Mouse (Mus musculus) left cerebral cortex, adult 18-20 months (tissue): ENCODE data around the gene Atp6v1g2. TPM values are rescaled to one million over a fixed set of nuclear protein-coding genes. Genes with fewer than 3 reads are reported as not detected.
A peak's percentile ranks its signal among the peaks of the same experiment; 100 is the strongest.
"Not testable (repeated sequence)": the region's sequence is repeated elsewhere in the genome, so short reads cannot be mapped to it uniquely, and the experiment has no call there.

Experiments
- DNase-seq, 2 experiments: peaks; one replicate each; pipeline ENCODE4 v3.0.0; 2021 to 2022; ENCODE audit warnings: low spot score in 2 of 2, mixed read lengths in 1 of 2
- total RNA-seq, 2 experiments: library from RNA; stranded (reverse); gene quantifications; 2 replicates each; pipeline ENCODE4 v1.2.3; 2021

Atp6v1g2 gene
- total RNA-seq, 2 experiments from 2014 or later: 587 to 598 TPM

DNA sequence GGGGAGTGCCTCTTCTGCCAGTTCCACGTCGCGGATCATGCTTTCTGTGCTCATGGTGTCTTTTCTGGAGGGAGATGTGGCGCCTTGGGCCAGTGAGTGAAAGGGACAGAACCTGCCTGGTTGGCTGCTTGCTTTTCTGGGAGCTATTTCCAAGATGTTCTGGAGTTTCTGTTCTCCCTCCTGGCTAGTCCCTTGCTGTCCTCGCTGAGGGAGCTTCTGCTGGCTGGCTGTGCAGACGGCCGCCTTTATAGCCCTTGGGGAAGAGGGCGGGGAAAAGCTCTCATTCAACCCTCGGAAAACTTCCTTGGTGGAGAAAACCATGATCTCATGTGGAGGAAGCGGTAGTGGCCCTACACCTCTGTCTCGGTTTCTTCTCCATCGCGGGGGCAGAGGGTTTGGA is 31.7 kb upstream of the Atp6v1g2 start, which contains the start of gene Tnf:
Gene Tnf (minus strand): TSS at position 221 of the 400 bp plus-strand sequence.
- DNase-seq: no peak

GRCm38 (mm10) chr17:35202442-35202841 is 31.0 kb upstream of the Atp6v1g2 start:
- no peak for DNase-seq

- no peak for DNase-seq
Measured at GRCm38 (mm10) chr17:35204494-35205379, 28.7 kb upstream of the Atp6v1g2 start, which contains the start of gene Lta. Gene Lta, minus strand, starts transcription at chr17:35205351.

DNA sequence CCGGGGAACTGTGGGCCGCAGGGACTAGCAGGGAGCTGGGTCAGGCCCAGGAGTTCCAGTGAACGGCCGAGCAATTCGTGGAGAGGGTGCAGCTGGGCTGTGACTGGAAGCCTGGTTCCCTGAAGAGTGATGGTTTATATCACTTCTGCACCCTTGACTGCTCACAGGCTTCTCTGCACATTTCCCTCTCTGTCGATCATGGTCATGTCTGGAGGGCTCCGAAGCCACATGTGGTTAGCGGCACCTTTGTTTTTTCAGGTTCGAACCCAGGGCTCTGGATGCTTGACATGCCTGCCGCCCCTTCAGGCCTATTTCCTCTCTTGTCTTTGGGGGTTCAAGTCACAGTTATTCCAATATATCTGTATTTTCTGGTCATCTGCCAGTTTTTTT is 28.1 kb upstream of the Atp6v1g2 start:
- no peak for DNase-seq

DNA sequence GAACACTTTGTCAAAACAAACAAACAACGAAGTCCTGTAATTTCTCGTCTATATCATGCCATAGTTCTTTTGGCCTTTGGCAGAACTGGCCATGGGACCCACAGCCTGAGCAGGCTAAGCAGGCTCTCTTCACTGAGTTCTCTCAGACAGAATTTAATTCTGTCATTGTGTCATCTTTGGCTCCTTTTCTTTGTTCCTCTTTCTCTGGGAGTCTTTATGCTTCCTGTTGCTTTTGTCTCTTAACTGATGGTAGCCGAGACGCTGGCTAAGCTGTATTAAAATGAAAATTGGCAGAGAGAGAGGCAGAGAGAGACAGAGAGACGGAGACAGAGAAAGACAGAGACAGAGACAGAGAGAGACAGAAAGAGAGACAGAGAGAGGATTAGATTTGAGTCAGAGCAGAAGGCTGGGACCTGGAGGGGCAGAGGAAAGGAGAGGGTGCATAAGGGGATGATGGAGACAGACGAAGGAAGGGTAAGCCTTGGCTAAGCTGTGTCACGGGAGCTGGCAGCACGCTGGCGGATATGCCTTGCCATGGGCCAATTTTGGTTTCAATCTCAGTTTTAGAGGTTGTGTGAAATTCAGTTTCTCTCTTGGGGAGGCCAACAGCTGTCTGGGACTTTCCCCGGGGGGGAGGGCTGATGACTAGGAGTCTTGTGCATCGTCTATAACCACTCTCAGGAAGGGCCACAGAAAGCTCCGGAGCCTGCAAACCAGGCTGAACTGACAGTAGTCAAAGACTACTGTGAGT is 23.5 kb upstream of the Atp6v1g2 start:
- DNase-seq: no peak

GRCm38 (mm10) chr17:35210593-35210992 is 22.9 kb upstream of the Atp6v1g2 start:
- no peak for DNase-seq

- no peak for DNase-seq
Measured at GRCm38 (mm10) chr17:35213071-35213470, 20.4 kb upstream of the Atp6v1g2 start.

- DNase-seq: no peak
Measured at GRCm38 (mm10) chr17:35218516-35219193, 14.8 kb upstream of the Atp6v1g2 start.

DNA sequence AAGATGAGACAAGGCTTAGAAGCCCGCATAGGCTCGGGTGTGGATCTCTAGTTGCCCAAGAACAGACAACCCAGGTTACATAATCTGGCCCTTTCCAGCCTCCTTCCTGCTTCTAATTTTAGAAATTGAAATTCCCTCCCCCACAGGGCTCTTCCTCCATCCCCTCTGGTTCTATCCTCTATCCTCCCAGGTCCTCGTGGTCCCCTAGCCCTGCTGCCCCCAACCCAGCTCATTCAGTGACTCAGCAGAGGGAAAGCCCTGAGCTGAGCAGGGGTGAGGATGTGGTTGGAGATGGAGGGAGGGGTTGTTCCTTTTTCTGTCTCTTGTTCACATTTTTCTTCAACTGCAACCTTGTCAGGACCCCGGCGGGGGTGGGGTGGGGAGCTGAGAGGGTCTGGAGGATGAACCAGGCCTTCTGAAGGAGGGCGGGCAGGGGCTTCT is 13.8 kb upstream of the Atp6v1g2 start:
- no peak for DNase-seq

- DNase-seq: no peak
Measured at GRCm38 (mm10) chr17:35220156-35220952, 13.1 kb upstream of the Atp6v1g2 start, which contains the start of gene Gm16181. Gene Gm16181, plus strand, starts transcription at chr17:35220834.

DNA sequence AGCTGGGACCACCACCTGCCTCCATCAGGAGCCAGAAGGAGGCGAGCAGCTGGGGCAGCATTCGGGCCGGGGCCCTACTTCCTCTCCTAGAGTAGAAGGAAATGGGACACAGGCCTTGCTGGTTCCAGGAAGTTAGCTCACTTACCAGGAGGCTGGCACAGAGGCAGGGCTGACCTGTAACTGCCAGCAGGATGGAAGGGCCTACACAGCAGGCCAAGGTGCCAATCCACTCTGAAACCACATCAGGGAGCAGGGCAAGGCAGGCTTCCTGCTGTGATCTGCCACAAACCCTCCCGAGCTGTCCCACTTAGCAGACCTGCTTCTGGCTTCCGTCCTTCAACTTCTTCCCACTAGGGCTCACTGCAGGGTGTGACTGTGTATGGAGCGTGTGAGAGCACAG is 11.2 kb upstream of the Atp6v1g2 start:
- DNase-seq: no peak

DNA sequence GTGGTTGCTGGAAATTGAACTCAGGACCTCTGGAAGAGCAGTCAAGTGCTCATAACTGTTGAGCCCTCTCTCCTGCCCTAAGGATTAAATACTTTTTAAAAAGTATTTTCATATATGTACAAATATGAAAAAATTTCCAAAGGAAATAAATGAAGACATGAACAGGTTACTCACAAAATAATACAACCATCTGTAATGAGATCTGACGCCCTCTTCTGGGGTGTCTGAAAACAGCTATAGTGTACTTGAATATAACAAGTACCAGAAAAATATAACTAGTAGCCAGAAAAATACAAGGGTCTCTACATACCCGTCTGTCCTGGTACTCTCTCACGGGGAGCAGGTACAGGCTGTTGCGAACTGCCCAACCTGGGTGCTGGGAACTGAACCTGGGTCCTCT is 8.8 kb upstream of the Atp6v1g2 start:
- no peak for DNase-seq

DNA sequence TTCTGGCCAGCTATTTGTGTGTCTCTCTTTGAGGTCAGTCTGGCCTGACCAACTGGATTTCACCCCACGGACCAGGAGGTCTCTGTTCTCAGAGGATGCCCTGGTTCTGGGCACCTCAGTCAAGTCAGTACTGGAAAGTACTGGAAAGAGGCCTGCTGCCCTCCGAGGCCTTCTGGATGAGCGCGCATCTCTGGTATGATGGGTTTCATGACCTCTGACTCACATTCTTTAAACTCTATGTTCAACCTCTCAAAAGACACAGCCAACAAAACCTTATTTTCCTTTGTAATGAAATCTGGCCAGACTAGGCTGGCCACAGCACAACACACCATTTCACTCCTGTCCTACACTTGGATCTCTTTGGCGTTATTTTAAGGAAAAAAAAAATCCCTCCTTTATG is 8.0 kb upstream of the Atp6v1g2 start:
- no peak for DNase-seq

DNA sequence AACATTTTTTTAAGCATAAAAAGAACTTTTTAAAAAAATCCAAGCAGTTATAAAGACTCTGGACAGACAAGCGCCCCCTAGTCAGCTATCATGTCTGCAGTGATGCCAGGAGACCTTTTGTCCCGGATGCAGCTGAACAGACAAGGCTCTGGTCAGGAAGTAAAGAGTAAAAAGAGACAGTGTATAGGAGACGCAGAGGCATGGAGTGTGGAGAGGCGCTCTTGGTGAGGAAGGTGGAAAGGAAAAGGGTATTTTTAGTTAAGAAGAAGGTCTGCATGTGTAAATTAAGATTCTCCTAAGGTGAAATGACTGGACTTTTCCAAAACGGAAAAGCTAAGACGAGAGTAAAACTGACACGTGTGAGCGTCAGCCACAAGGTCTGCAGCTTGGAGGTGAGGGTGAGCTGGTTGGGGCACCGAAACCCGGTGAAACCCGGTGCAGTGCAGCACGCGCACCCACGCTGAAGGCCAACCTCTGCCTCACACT is 6.9 kb upstream of the Atp6v1g2 start:
- DNase-seq: no peak

DNA sequence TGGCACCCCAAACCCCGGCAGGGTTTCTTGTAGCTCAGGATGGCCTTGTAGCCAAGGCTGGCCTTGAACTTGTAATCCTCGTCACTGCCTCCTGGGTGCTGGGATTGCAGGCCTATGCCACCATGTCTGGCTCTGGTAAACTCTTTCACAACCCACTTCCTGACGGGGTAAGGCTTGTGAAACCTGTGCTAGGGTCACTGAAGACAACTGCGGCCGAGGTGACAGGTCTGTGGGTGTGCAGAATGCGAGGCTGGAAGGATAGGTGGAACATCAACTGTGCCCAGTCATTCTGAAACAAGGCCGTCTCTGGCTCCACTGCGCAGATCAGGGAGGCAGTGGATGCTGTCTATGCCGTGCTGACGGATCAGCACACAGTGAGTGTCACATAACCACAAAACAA is 2.4 kb upstream of the Atp6v1g2 start:
- DNase-seq: no peak

DNA sequence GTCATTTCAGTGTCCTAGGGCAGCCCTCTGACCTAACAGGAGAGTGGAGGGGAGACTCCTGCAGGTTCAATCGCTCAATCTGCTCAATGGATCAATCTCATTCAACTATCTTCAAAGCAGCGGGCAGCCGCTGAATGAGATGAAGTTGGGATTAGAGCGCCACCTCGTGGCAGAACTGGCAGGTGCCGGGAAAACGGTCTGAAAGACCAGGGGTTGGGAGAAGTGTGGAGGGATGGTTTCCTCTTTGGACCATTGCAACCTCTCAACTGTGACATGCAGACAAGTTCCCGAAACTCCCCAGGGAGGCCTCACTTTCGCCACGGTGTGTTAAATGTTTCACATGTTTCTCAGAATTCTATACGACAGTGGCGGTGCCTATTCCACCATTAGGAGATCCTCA is 1.4 kb upstream of the Atp6v1g2 start:
- peak; percentile 84 to 90 for DNase-seq

DNA sequence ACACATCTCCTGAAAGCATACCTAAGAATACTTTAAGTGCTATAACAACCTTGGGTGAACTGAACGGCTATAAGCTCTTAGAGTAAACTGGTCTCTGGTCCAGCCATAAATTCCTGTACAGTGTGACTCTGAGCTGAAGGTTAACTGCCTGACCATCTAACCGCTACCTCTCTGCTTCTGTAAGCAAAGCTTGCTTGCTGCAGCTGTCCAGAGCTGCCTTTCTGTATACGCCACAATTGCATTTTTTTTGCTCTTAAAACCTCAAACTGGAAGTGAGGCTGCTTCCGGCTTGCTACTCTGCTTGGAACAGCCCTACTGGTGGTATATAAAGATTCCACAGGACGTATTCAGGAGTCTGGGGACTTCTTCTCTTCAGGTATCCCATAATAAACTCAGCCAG is 801 bp upstream of the Atp6v1g2 start:
- no peak for DNase-seq

GRCm38 (mm10) chr17:35234090-35234489 is 630 bp downstream of the Atp6v1g2 start:
- not testable (repeated sequence) for DNase-seq

DNA sequence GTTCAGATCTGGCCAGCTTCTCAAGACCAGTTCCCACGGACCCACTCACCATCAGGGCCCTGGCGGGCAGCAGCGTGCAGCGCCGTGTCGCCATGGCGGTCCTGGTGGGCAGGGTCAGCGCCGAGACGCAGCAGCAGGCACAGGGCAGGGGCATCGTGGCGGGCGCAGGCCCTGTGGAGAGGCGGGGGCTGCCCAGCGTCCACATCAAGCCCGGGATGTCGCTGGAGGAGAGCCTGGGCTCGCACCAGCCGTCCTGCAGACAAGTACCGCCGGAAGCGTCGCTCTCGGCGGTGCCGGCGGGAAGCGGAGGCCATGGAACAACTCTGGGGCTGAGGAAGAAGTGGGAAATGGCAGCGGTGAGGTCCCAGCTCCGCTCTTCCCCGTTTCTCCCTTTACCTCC is 1.4 kb downstream of the Atp6v1g2 start:
- no peak for DNase-seq

GRCm38 (mm10) chr17:35235614-35236389 is 2.3 kb downstream of the Atp6v1g2 start, which contains the start of gene Nfkbil1:
Gene Nfkbil1, minus strand, starts transcription at chr17:35235792.
- DNase-seq: peak; percentile 90 to 92
